Mouse (Mus musculus) MN1 (cell line): Measurements from ENCODE around the gene Tdgf1.

ENCODE experiments used
- DNase-seq: peaks from one replicate; pipeline ENCODE4 v3.0.0-alpha.2; 2016; ENCODE audit warnings: low spot score

Gene Tdgf1

DNA sequence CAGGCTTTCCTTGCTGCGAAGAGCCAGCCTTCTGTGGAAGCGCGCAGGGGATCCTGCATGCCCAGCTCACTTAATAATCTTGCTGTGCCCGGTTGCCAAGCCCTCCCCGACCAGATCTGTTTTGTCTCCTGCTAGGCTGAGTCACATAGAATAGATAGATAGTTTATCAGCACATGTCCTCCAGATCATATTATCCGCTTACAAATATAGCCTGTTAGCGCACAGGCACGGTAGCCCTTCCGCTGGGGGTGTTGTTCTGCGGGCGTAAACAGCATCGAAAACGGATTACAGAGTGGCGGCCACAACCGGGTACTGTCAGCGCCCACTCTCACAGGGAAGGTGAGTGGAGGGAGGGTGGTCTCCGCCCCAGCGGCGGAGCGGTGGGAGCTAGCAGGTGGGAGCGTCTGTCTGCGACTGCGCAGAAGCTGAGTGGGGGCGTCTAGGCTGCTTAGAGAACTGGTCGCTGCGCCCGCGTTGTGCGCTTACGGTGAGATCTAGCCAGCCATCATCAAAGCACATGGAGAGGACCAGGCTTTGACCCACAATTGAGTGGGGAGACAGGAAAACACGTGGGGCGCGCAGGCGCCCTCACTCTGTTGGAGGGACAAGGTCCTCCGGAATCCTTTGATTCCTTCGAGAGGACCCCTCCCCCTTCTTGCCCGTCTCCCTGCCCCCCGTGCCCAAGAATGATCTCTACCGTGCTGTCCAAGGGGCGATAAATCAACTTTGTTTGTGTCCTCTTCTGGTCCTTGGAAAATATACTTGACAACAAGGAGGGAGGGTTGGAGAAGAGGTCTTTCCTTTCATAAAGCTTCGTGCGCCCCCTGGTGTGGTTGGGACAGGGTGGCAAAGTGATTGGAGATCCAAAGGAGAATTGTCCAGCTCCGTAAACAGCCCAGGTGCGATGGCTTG is 7.8 kb upstream of the Tdgf1 start:
- DNase-seq = peak; percentile 88

DNA sequence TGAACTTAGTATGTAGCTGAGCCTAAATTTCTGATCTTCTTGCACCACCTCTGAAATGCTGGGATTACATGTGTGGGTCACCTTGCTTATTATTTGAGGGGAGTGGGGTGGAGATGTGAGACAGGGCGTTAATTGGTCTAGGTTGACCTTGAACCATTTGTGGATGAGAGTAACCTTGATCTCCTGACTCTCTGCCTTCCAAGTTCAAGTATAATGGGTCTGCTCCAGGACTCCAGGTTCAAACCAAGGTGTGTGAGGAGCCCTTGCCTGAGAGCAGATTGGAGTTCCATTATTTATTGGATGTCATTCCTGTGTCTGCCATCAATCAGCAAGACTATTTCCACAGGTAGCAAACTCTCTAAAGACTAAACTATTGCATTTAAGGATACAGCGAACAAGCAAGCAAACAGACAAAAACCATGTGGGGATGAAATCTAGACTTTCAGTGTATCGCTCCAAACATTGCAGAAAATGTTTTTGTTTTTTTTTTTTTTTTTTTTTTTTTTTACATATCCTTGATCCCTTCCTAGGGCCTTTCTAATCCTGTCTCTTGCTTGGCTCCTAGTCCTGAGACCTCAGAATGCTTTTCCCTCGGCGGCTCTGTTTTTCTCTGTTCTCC is 7.1 kb upstream of the Tdgf1 start:
- DNase-seq = peak; percentile 11

DNA sequence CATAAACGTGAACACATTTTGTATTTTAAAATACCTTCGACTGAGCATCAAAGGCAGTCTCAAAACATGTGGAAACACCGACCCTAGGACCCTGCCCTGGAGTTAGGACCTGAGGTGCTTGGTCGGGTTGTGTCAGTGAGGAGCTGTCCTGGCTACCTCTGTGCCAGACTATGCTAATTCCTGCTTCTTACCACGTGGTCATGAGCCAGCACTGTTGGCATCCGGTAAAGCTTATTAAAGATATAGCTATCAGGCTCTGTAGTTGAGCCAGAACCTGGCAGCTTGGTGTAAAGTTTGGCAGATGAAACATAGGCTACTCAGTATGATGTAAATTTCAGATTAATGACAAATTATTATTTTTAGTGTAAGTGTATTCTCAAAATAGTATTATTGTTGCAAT is 6.4 kb upstream of the Tdgf1 start:
- DNase-seq = peak; percentile 10

DNA sequence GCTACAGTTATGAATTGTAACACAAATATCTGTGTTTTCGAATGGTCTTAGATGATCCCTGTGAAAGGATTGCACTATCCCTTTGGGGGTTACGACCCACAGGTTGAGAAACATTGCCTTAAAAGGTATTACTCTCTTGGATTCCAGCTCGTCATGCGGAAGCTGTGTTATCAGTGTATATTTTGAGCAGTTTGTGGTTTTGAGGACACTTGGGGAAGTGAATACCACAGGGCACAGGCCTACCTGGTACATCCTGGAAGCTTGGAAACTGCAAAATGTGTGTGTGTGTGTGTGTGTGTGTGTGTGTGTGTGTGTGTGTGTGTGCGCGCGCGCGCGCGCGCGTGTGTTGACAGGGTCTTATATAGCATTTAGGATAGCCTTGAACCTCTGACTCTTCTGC is 5.9 kb upstream of the Tdgf1 start:
- no peak for DNase-seq

DNA sequence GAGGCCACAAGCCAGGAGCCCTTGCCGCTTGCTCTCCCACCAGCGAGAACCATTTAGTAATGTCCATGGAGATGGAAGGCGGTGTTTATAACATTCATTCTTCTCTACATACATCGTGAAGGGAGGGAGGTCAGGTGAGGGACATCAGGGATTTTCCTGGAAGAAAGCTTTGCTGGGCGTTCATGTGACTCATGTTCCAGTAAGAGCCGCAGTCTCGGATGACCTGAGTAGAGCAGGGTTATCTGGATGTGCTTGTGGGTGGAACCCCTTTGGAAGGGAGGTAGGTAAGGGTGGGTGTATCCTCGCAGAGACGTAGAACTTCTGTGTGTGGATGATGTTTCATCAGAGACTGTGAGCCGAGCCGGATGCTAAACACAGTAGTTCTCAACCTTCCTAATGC is 5.4 kb upstream of the Tdgf1 start, which contains the start of gene Lrrc2:
Gene Lrrc2 (plus strand): TSS at position 149 of the 400 bp plus-strand sequence.
- no peak for DNase-seq

DNA sequence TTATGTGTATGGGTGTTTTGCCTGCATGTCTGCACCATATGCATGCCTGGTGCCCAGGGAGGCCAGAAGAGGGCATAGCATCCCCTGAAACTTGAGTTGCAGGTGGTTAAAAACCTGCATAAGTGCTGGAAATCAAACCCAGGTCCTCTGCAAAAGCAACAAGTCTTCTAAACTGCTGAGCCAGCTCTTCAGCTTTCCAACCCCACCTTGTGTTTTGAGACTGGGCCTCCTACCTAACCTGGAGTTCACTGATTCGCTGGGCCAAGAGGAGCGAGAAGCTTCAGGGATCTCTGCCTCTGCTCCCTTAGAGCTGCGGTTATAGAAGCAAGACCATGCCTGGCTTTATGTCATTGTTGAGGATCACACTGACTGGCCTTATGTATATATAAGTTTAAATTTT is 4.2 kb upstream of the Tdgf1 start:
- DNase-seq = no peak

DNA sequence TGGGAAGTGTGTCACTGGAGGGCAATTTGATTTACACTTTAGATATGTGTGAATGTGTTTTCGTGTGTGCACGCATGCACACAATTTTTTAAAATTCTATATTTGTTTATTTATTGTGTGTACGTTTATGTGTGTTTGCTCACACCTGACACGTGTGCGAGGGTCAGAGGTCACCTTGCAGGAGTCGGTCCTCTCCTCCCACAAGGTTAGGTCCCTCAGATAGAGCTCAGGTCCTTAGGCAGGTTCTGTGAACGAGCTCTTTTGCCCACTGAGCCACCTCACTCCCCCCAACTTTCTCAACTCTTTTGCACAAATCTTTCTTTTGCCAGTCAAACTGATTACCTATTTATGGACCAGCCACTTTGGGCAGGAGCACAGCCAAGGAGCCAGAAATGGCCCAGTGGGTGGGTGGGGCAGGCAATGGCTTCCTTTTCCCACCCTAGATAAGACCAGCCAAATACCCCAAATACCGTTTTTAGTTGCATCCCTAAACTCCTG is 2.9 kb upstream of the Tdgf1 start:
- DNase-seq = no peak

DNA sequence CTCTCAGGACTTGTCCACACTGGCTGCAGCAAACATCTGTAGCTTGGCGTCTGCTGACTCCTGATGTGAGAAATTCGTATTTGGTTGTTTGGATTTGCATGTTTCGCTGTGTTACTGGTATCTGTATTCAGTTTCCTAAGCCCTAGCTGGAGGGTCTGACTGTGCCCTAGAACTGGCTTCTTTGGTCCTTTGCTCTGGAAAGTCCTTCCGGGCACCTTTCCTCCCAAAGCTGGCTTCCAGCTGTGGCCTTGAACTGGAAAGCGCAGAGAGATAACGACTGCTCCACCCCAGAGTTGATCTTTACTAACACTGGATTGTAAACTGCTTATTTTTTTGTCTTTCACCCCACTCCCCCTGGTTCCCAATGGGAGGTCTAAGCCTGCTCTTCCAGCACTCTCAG is 1.9 kb upstream of the Tdgf1 start:
- no peak for DNase-seq

DNA sequence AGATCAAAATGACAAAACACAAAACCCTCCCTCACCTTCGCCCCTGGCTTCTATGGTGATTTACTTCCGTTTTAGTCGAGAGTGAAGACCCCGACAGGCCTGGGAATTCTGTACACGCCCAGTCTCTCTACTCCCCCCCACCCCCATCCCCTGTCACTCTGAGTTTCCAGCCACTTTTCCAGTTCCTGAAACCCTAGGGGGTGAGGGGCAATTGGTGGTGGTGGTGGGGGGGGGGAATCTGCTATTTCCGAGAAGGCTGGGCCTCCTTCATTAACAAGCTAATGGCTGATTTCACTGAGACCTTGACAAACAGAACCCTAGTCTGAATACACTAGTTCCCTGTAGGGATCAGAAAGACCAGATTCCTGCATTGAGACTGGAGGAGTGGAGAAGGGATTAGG is 1.3 kb upstream of the Tdgf1 start:
- DNase-seq = no peak

DNA sequence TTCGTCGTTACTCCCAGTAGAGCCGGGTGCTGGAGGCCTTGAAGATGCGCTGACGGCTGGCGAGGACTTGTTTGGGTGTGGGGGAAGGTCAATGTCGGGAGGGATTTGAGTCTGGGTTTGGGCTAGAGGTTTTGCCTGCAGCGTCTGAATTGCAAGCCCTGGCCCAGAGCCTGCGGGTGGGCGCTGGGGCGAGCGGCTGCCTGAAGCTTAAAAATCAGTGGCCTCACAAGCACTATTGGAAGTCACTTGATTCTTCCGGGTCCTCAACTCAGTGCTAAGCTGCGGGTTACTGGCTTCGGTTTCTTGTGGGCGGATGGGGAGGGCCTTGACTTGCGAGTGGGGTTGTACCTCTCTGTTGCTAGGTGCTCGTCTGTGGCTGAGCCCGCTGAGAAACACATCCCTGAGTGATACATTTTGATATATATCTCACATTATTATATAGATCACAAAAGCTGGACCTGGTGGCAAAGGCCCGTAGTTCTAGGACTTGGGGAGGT is 638 bp upstream of the Tdgf1 start:
- DNase-seq = no peak

DNA sequence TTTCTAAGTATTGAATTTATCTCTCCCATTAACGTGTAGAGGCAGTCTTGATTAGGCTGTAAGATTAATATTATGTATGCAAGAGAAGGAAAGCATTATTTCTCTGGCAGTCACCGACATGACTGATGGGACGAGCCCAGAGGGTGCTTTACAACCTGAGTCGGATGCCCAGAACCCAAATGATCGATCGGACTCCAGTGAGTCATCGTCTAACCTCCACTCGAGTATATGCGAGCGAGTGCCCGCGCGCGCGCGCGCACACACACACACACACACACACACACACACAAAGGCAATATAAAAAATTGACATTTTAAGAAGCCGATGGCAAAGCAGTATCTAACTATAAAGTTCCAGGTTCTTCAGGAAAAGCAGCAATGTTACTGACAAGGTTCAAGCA is 615 bp downstream of the Tdgf1 start:
- no peak for DNase-seq

DNA sequence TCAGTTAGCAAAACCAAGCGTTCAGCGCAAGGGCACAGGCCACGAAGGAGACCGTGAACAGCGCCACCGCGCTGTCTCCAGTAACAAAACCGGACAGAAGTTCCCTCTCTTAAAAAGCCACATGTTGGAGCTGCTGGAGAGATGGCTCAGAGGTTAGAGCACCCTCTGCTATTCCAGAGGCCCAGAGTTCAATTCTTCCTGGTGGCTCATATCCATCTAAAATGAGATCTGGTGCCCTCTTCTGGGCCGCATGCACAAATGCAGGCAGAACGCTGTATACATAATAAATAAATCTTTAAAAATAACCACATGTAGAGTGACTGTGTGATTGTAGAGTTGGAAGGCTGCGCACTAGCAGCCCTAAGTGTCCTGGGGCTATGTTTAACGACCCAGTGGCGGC is 1.7 kb downstream of the Tdgf1 start:
- no peak for DNase-seq

DNA sequence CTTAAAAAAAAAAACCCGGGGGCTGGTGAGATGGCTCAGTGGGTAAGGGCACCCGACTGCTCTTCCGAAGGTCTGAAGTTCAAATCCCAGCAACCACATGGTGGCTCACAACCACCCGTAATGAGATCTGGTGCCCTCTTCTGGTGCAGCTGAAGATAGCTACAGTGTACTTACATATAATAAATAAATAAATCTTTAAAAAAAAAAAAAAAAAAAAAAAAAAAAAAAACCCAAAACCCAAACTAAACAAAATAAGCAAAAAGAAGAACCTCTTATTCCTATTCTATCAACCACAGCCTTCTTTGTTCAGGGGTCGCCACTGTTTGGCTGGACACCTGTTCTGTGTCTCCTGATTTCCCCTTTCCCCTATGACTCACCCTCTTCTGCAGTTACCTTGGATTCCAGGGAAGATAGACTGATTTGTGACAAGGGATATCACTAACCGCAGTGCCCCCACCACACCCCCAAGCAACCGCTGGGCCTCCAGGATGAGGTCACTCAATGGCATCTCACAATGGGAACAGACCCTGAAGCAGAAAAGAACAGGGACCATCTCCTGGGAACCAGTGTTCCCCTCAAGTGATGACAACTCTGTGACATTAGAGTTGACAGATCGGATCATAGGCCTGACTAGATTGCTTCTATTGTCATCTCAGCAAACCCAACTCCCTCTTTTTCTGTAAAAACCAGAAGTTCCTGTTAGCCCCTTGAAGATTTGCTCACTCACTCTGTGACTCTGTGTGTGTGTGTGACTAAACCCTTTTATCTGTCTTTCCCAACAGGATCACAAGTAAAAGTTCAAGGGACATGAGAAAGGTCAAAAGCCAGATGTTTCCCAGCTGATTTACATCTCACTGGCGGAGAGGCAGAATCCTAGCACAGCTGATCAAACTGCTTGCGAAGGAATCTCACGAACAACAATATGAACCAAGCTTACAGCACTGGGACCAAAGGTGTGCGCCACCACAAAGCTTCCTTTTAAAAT is 8.2 kb downstream of the Tdgf1 start:
- DNase-seq = no peak

DNA sequence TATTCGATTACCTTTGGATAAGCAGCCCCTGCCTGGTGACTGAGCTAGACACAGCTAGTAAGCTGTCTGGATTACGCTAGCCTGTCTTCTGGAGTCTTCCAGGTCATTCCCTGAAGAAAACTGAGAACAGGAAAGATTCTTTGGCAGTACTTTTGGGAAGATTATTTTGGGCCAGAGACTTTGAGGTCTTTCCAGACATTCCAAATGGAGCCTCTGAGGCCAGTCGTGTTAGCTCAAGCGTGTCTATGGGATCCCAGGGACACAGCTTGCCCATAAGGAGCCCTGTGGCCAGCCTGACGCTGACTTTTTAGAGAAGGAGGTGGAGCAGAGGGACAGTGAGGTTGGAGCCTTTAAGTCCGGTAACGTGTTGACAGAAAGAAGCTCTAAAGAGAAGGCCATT is 10.0 kb downstream of the Tdgf1 start:
- no peak for DNase-seq

DNA sequence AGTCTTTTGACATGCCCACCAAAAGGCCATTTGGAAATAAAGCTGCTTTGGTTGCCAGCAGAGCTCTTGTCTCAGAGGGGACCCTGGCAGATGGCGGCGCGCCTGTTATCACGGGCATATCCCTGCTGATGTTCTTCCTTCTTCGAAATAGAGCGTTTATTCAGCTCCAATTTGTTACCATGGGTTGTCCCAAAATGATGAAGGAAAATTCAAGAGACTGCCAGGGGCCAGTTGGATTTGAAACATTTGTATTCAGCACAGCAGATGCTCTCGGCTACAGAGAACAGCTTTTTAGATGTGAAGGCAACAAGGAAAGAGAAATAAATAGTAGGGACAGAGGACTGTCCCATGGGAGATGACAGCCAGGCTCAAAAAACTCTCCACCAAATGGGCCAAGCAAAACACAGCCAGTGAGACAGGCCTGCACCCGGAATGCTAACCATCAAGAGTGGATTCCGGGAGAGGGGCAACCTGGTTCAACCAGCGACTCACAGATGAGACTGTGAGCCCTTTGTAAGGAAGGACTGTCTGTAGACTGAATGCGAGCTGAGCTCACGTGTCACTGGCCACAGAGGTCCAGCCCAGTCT is 12.0 kb downstream of the Tdgf1 start:
- no peak for DNase-seq

DNA sequence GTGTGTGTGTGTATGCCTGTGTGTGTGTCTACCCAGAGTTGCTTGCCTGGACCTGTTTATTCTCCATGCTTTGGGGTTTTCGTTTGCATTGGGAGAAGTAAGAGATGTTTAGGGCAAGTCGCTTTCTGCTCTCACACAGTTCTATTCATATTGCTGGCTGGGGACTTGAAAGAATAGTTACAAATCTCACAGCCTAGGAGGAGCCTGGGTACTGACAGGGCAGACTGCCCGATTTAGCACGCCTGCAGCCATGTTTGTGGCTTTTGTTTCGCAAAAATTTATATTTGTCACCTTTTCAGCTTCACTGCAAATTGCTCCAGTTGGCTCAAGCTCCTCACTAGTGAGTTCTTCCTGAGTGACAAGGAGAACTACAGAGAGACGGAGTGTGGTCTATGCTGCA is 14.4 kb downstream of the Tdgf1 start:
- DNase-seq = no peak

DNA sequence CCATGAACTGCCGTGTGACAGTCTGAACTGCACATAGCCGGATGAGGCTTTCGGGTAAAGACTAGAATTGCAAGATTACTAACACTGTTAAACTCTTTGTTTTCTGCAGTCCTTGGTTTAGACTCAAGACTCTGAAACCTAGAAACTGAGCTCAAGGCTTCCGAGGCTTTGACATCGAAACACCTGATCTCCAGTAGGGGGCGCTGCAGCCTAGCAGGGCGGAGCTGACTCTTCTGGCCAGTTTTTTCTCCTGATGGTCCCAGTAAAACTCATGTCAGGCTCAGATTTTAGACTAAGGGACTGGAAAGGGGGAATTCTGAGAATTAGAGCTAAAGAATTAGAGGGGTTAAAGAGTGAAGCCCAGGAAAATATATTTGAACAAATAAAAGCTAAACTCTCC is 23.2 kb downstream of the Tdgf1 start:
- peak; percentile 72 for DNase-seq

DNA sequence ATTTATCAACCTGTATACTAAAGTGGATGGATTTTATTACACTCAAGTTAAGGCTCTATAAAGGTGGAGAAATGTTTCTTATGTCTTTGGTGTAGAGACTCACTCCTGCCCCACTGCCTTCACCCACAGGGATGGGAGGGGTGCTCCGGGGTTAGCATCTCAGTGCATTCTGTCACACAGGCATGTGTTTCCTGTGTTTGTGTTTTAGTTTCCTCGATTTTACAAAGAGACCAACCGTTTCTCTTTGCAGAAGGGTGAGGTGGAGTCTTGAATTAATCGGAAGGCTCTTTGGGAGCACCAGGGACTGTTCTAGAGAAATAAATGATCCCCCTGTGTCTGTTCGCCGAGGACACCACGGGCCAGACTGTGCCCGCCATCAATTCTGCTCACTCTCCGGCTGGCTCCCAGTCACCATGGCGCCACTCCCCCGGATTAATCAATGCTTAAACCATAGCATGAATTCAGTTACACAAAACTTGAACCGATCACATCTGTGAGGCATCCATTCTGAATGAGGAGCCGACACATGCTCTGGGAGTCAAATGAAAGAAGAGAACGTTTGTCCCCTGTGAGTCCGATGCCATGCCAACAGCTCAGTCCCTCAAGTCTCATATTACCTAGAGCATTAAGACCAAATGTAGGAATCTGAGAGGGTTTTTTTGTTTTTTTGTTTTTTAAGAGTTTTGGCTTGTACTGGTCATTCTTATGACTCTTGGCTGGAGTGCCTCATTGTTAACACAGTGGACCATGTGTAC is 25.1 kb downstream of the Tdgf1 start:
- DNase-seq = no peak

DNA sequence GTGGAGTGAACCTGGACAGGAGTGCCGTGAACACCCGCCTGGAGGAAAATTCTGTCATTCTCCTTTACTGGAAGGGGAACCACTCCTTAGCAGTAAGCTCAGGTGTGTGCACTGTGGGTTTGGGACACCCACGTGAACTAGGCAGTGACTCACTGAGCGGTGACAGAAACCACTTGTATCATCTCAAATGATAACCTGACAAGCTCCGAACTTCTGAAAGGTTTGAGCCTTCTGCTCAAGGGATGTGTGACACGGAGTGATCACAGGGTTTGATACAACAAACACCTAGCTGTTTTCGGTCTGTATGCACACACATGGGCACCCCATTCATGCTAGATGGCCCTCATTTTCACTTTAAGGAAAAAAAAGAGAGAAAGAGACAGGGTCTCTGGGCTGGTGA is 29.2 kb downstream of the Tdgf1 start, which contains the start of gene Fam240a:
Gene Fam240a (minus strand): TSS at position 76 of the 400 bp plus-strand sequence.
- no peak for DNase-seq

DNA sequence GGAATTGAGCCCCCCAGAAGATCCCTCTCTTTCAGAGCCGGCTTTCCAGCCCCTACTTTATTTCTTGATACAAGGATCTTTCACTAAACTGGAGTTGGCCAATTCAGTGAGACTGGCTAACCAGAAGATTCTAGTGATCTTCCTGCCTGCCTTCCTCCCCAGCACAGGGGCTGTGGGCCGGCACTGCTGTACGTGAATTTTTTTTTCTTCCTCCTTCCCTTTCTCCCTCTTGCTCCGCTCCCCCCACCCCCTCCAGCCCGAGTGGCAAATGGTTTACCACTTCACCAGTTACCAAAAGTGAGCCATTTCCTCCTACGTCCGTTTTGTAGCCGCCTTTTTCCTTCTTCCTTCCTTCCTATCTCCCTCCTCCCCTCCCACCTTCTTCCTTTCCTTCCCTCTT is 30.5 kb downstream of the Tdgf1 start:
- no peak for DNase-seq
